Mouse (Mus musculus) R1 (cell line): ENCODE measurements around the gene Sri.

Experiments
- DNase-seq: peaks from one replicate; pipeline ENCODE4 v3.0.0-alpha.2; 2018; ENCODE audit warnings: low read depth, low spot score

The Sri gene

DNA sequence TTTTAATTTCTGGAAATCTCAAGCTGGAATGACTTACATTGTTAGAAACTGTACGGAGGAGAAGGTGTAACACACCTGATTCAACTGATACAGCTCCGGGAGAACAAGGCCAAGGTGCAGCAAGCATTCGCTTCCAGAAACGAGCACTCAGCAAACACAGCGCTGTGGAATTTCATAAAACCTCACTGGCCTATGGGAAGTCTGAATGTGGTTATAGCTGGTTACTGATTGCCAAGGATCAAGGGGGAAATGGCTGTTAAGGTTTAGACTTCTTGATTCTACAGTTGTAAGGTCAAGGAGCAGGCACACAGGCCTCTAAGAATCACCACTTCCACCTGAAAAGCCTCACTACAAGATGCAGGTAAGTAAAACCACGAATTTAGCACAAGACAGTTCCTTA lies at the start of gene Sri:
Gene Sri, plus strand, starts transcription at position 224 of the 400 bp plus-strand sequence.
- DNase-seq = no peak

- DNase-seq = peak; percentile 18
Measured at GRCm38 (mm10) chr5:7996401-7997044, 49.4 kb upstream of the Sri start.

GRCm38 (mm10) chr5:7997086-7997485 lies 48.8 kb upstream of the Sri start:
- DNase-seq = no peak

- DNase-seq = no peak
Measured at GRCm38 (mm10) chr5:8000466-8000865, 45.4 kb upstream of the Sri start.

DNA sequence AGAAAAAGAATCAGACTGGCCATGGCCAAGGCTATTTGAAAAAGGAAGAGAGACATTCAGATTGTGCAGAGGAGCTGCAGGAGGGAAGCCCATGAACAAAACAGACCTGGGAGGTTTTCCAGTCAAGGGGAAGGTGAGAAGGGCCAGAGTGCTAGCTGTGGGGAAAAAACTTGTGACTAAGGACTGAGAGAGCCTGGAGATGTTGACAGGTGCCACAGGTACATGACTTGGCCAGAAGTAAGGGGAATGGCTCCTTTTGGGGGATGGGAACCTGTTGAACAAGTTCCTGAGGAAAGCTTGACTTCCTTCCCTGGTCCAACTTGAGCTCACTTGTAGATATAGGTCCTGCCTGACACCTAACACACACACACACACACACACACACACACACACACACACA lies 43.1 kb upstream of the Sri start:
- no peak for DNase-seq

- no peak for DNase-seq
Measured at GRCm38 (mm10) chr5:8013276-8013675, 32.6 kb upstream of the Sri start.

GRCm38 (mm10) chr5:8034596-8034995 lies 11.3 kb upstream of the Sri start:
- DNase-seq = peak; percentile 57

DNA sequence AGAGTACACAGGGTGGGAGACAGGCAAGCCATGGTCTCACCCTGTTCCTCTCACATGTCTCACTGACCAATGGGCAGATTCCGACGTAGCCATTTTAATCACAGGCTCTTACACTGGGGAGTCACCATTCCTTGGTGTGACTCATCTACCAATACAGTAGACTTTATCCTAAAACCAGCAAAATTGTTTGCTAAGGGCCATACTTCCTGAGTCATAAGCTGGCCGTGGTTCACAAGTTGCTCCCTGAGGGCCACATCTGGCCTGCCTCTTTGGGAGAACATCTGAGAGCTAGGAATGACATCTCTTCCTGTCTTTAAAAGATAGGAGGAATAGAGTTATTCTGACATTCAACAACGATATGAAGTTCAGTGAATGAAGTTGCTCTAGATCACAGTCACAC lies 7.9 kb downstream of the Sri start:
- DNase-seq = no peak

DNA sequence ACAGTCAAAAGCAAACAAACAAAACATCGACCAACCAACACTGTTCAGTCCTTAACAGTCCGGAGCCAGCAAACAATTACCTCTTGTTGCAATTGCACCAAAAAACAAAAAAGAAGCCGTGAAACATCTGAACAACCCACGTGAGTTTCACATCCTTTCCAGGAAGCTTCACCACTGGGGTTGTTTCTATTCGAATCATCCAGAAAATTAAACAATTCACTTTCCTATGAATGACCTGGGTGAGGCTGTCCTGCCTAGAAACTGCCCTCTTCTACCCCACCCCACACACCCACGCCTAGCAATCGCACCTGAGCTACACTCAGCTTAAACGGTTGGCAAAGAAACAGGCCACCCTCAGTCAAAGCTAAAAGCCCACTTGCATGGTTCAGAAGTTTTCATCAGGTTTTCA lies 9.8 kb downstream of the Sri start:
- DNase-seq = peak; percentile 23

- DNase-seq = peak; percentile 47
Measured at GRCm38 (mm10) chr5:8056141-8057017, 10.5 kb downstream of the Sri start.

DNA sequence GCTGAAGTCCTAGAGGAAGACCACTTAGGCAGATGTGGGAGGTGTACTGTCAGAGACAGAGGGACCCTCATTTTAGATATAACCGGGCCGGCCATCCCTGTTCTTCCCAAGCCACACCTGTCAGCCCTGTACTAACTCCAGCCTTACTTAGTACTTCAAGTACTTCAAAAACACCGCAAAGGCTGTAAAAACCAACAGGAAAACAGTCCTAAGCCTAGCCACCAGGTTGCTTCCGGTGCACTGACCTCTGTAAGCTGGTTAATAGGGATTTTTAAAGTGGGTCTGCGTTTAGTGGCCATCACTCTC lies 11.1 kb downstream of the Sri start:
- no peak for DNase-seq

- DNase-seq = no peak
Measured at GRCm38 (mm10) chr5:8058056-8058455, 12.2 kb downstream of the Sri start.

DNA sequence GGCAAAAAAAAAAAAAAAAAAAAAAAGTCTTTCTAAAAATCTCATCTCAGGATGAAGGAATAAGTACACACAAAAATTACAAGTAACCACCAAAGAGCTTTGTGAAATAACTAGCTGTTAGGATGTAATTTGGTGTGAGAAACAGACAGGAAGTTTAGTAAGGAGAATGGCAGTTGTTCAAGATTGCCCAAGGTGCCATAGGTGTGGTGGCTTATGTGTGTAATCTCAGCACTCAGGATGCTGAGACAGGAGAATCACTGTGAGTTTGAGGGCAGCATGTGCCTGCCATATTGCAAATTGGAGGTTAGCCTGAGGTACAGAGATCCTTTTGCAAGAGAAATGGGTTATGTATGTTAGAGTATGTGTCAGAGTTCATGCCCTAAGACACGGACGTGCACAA lies 16.6 kb downstream of the Sri start:
- no peak for DNase-seq

GRCm38 (mm10) chr5:8063207-8063606 lies 17.3 kb downstream of the Sri start:
- DNase-seq = no peak

DNA sequence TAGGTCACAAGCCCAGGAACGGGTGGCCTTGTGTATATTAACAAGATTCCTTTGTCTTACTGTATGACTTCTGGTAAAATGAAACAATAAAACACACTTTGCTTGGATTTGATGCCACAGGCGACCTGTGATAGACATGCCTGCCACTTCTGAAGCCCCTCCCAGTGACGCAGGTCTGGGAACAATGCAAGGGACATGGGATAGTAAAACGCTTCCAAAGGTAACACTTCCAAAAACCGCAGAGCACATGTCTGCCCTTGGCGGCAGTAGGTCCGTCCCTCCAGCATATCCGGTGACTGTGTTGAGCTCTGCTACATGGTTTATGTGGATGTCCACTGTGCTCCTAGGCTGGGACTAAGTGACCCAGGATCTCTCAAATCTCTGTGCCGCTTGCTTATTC lies 27.5 kb downstream of the Sri start:
- DNase-seq = no peak

DNA sequence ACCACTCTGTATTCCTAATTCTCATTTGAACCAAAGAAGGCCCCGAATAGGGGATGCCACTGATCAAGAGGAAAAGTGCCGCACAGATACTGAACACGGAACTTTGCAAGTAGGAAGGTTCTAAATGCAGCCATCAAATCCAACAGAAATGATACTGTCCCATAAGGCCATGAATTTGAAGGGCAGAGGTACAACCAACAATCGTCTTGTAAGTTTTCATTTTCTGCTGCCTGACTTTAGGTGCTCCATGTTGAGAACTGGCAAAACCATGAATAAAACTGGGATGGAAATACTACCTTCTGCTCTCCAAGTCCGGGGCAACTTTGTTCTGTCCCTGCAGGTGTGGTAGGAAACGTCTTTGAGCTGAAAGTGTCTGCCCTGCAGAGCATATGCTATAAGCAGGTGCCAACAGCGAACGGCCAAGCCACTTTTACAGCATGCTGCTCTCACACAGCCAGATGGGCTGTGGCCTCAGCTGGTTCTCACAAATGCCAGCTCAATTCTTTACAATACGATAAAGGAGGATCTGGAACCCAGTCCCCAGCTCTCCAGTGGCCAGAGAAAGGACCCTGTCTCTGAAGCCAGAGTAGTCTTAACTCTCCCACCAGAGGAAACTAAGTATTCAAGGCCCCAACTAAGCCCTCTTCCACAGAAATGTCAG lies 28.2 kb downstream of the Sri start:
- DNase-seq = no peak

GRCm38 (mm10) chr5:8077481-8077880 lies 31.6 kb downstream of the Sri start:
- no peak for DNase-seq

- DNase-seq = no peak
Measured at GRCm38 (mm10) chr5:8082800-8083509, 37.1 kb downstream of the Sri start.

DNA sequence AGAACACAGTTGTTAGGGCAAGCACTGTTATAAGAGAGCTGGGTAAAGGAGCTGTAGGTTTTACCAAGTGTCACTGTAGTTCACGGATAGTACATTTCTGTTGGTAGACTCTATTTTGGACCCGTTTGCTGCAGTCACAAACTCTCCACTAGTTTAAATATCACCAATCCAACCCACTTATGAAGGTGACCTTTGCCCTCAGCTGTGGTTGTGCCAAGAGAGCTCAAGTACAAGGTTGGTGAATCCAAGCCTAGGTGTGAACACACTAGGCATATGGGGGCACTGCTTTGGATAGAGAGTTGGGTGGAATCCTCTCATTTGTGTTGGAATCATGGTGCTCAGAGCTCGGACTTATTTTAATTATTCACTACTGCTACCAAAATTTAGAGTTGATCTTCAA lies 39.8 kb downstream of the Sri start:
- no peak for DNase-seq

DNA sequence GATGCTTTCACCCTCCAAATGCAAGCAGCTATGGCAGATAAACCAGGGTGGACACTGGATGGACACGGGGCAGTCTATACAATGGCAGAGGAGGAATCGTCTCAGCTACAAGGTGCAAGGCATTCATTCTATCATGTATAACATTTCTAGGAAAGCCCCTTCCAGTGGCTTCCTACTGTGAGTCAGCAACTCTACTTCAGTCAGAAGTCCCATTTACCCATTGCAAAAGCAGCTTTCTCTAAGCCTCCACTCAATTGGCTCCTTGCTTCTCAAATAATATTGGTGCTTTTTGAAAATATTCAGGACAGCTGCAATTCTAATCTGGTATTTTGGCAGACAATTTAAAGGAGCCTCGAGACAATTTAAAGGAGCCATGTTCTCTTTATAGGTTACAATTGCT lies 42.3 kb downstream of the Sri start:
- DNase-seq = no peak

GRCm38 (mm10) chr5:8094921-8095320 lies 49.0 kb downstream of the Sri start:
- no peak for DNase-seq

- no peak for DNase-seq
Measured at GRCm38 (mm10) chr5:8095689-8096088, 49.8 kb downstream of the Sri start.
